Mouse (Mus musculus) olfactory bulb, adult 2 months (tissue): Measurements from ENCODE around the gene Sh3pxd2a.

Source experiments
- CTCF ChIP-seq: fragments of 200-500 bp; IDR thresholded peaks from 2 replicates; pipeline ENCODE4 v1.5.1; 2012; ENCODE audit warnings: low read depth, mild to moderate bottlenecking, low read length, moderate library complexity; ENCODE audit not compliant: insufficient read depth
- POLR2A ChIP-seq: fragments of 200-500 bp; IDR thresholded peaks from 2 replicates; pipeline ENCODE4 v1.6.1; 2012; ENCODE audit warnings: mild to moderate bottlenecking, low read depth, low read length, moderate library complexity; ENCODE audit not compliant: insufficient read depth

- TF ChIP-seq CTCF: no peak
- TF ChIP-seq POLR2A: no peak
These were observed 24.0 kb upstream of the Sh3pxd2a start for GRCm38 (mm10) chr19:47488250-47488649.
